Mouse (Mus musculus): Measurements from ENCODE around the gene Nt5m.

- TF ChIP-seq POLR2A (IDR thresholded peaks at IDR 0.05; ENCODE audit: insufficient read length, low read depth), result no peak
- TF ChIP-seq MYOD1 (IDR thresholded peaks at IDR 0.05; ENCODE audit: control insufficient read depth in 1 of 3, insufficient read length in 2 of 3, low read depth in 2 of 3), result no peak
- TF ChIP-seq CEBPB (IDR thresholded peaks at IDR 0.05; ENCODE audit: insufficient read depth, poor library complexity, severe bottlenecking), result no peak
- TF ChIP-seq USF1 (IDR thresholded peaks at IDR 0.05; ENCODE audit: low read depth), result no peak
- TF ChIP-seq POLR2AphosphoS2 (IDR thresholded peaks at IDR 0.05; ENCODE audit: insufficient read length, low read depth), result no peak
- TF ChIP-seq TCF3 (IDR thresholded peaks at IDR 0.05; ENCODE audit: insufficient read length, low read depth), result no peak
- TF ChIP-seq MYOG (IDR thresholded peaks at IDR 0.05; ENCODE audit: control insufficient read depth in 1 of 3, insufficient read depth in 1 of 3, insufficient read length in 2 of 3, low read depth in 2 of 3), result no peak
Measured at GRCm38 (mm10) chr11:59921265-59921664, 82.0 kb downstream of the Nt5m start.
